Mouse (Mus musculus): ENCODE results near the gene Nol7. TPM values are rescaled to one million over a fixed set of nuclear protein-coding genes. Genes with fewer than 3 reads are reported as not detected.

Nol7 gene
- 137 and 144 TPM in 2 replicates for polyA plus RNA-seq (2014; fragmentation: Nextera tagmentation; extraction: Ambion mirVana)

GRCm38 (mm10) chr13:43398297-43399080, at the start of gene Nol7:
Gene Nol7 (plus strand): TSS chr13:43398390.
- DNase-seq (peak; percentile 96), ATAC-seq (ENCODE audit: insufficient read depth) (peak; percentile 91)
- Histone ChIP-seq H3K4me2 (peak within 1 kb of the TSS; percentile 77), H3K36me3 (ENCODE audit: insufficient read depth) (peaks cover 41% of the 10 kb centered on the region), H3K27me3 (ENCODE audit: insufficient read depth, low read length) (no peaks in the 10 kb centered on the region), H3K9me3 (ENCODE audit: low read depth, low read length) (no peaks in the 10 kb centered on the region), H3K4me3 (ENCODE audit: low read depth, low read length) (peak within 1 kb of the TSS; percentile 70), H3K27ac (ENCODE audit: low read depth) (peak within 1 kb of the TSS; percentile 94), H3K4me1 (ENCODE audit: insufficient read depth) (no peaks in the 10 kb centered on the region; the same call in 1 of the 2 replicates), H3K9ac (peak within 1 kb of the TSS; percentile 74)
- peak; percentile 89 for TF ChIP-seq CTCF (IDR thresholded peaks at IDR 0.05; ENCODE audit: low read depth)
- WGBS, result 1% methylated on average over 72 of the region's 72 CpGs

- no peak overlapping the region for H3K4me2 ChIP-seq
- peak; percentile 17 for DNase-seq
- H3K9me3 ChIP-seq (ENCODE audit: low read depth, low read length), result no peaks in the 10 kb centered on the region
- H3K9ac ChIP-seq, result no peak overlapping the region
- H3K27me3 ChIP-seq (ENCODE audit: insufficient read depth, low read length), result no peaks in the 10 kb centered on the region
- H3K4me3 ChIP-seq (ENCODE audit: low read depth, low read length), result no peak overlapping the region
- 60% methylated on average over 8 of the region's 8 CpGs for WGBS
- ATAC-seq (ENCODE audit: insufficient read depth), result no peak
- TF ChIP-seq CTCF (IDR thresholded peaks at IDR 0.05; ENCODE audit: low read depth), result no peak
- no peaks in the 10 kb centered on the region for H3K36me3 ChIP-seq (ENCODE audit: insufficient read depth)
- H3K4me1 ChIP-seq (ENCODE audit: insufficient read depth), result 0 out of 2 replicates have a peak, but pooled peaks cover 2% of the 10 kb centered on the region
- H3K27ac ChIP-seq (ENCODE audit: low read depth), result no peak overlapping the region
Measured at GRCm38 (mm10) chr13:43349376-43349775, 48.8 kb upstream of the Nol7 start.

- no peak for TF ChIP-seq CTCF (IDR thresholded peaks at IDR 0.05; ENCODE audit: low read depth)
- Histone ChIP-seq H3K9ac (no peak overlapping the region), H3K27me3 (ENCODE audit: insufficient read depth, low read length) (no peaks in the 10 kb centered on the region), H3K9me3 (ENCODE audit: low read depth, low read length) (no peaks in the 10 kb centered on the region), H3K36me3 (ENCODE audit: insufficient read depth) (no peaks in the 10 kb centered on the region), H3K4me1 (ENCODE audit: insufficient read depth) (0 out of 2 replicates have a peak, but pooled peaks cover 3% of the 10 kb centered on the region), H3K27ac (ENCODE audit: low read depth) (no peak overlapping the region), H3K4me2 (no peak overlapping the region), H3K4me3 (ENCODE audit: low read depth, low read length) (no peak overlapping the region)
- 59% methylated on average over 9 of the region's 9 CpGs for WGBS
- ATAC-seq (ENCODE audit: insufficient read depth) (no peak), DNase-seq (no peak)
Measured at GRCm38 (mm10) chr13:43350489-43351169, 47.6 kb upstream of the Nol7 start.

- Histone ChIP-seq H3K9ac (no peak overlapping the region), H3K4me3 (ENCODE audit: low read depth, low read length) (no peak overlapping the region), H3K27ac (ENCODE audit: low read depth) (no peak overlapping the region), H3K36me3 (ENCODE audit: insufficient read depth) (no peaks in the 10 kb centered on the region), H3K9me3 (ENCODE audit: low read depth, low read length) (no peaks in the 10 kb centered on the region), H3K27me3 (ENCODE audit: insufficient read depth, low read length) (no peaks in the 10 kb centered on the region), H3K4me2 (no peak overlapping the region), H3K4me1 (ENCODE audit: insufficient read depth) (0 out of 2 replicates have a peak, but pooled peaks cover 3% of the 10 kb centered on the region)
- no peak for TF ChIP-seq CTCF (IDR thresholded peaks at IDR 0.05; ENCODE audit: low read depth)
- 45% methylated on average over 4 of the region's 4 CpGs for WGBS
- ATAC-seq (ENCODE audit: insufficient read depth), result no peak
- no peak for DNase-seq
Measured at GRCm38 (mm10) chr13:43353356-43353755, 44.8 kb upstream of the Nol7 start.

- no peak overlapping the region for H3K4me2 ChIP-seq
- WGBS, result 49% methylated on average over 12 of the region's 12 CpGs
- ATAC-seq (ENCODE audit: insufficient read depth), result no peak
- TF ChIP-seq CTCF (IDR thresholded peaks at IDR 0.05; ENCODE audit: low read depth), result no peak
- 0 out of 2 replicates have a peak, but pooled peaks cover 3% of the 10 kb centered on the region for H3K4me1 ChIP-seq (ENCODE audit: insufficient read depth)
- no peaks in the 10 kb centered on the region for H3K27me3 ChIP-seq (ENCODE audit: insufficient read depth, low read length)
- no peaks in the 10 kb centered on the region for H3K36me3 ChIP-seq (ENCODE audit: insufficient read depth)
- H3K9ac ChIP-seq, result no peak overlapping the region
- H3K9me3 ChIP-seq (ENCODE audit: low read depth, low read length), result no peaks in the 10 kb centered on the region
- no peak overlapping the region for H3K27ac ChIP-seq (ENCODE audit: low read depth)
- no peak overlapping the region for H3K4me3 ChIP-seq (ENCODE audit: low read depth, low read length)
- peak; percentile 38 for DNase-seq
Measured at GRCm38 (mm10) chr13:43354362-43354761, 43.8 kb upstream of the Nol7 start.

GRCm38 (mm10) chr13:43356346-43357125, 41.7 kb upstream of the Nol7 start:
- 84% methylated on average over 14 of the region's 14 CpGs for WGBS
- Histone ChIP-seq H3K4me2 (no peak overlapping the region), H3K27ac (ENCODE audit: low read depth) (no peak overlapping the region), H3K27me3 (ENCODE audit: insufficient read depth, low read length) (no peaks in the 10 kb centered on the region), H3K9me3 (ENCODE audit: low read depth, low read length) (no peaks in the 10 kb centered on the region), H3K9ac (no peak overlapping the region), H3K4me1 (ENCODE audit: insufficient read depth) (0 out of 2 replicates have a peak, but pooled peaks cover 3% of the 10 kb centered on the region), H3K4me3 (ENCODE audit: low read depth, low read length) (no peak overlapping the region), H3K36me3 (ENCODE audit: insufficient read depth) (no peaks in the 10 kb centered on the region)
- no peak for ATAC-seq (ENCODE audit: insufficient read depth)
- TF ChIP-seq CTCF (IDR thresholded peaks at IDR 0.05; ENCODE audit: low read depth), result no peak
- no peak for DNase-seq
